Mouse (Mus musculus) heart, adult 18-20 months (tissue): ENCODE measurements around the gene Gm20661. TPM values are rescaled to one million over a fixed set of nuclear protein-coding genes. Genes with fewer than 3 reads are reported as not detected.

Source experiments
- DNase-seq, 2 experiments: peaks; one replicate each; pipeline ENCODE4 v3.0.0; 2021 to 2022; ENCODE audit warnings: mixed read lengths in 1 of 2
- total RNA-seq, 2 experiments: library from RNA; stranded (reverse); gene quantifications; 2 replicates each; pipeline ENCODE4 v1.2.3; 2021

Gene Gm20661
- total RNA-seq, 2 experiments from 2014 or later, result 0.37 TPM; not detected in 1

GRCm38 (mm10) chr9:107967437-107967836 is 15.4 kb upstream of the Gm20661 start:
- DNase-seq, result no peak

- DNase-seq, result no peak
These were observed 14.3 kb upstream of the Gm20661 start for GRCm38 (mm10) chr9:107968531-107968930.

- no peak for DNase-seq
These were observed 12.5 kb upstream of the Gm20661 start for GRCm38 (mm10) chr9:107970311-107970710.

GRCm38 (mm10) chr9:107971690-107972541 is 10.9 kb upstream of the Gm20661 start:
- peak in 1 of 2 experiments; percentile 80 for DNase-seq

- DNase-seq, result no peak
These were observed 8.2 kb upstream of the Gm20661 start for GRCm38 (mm10) chr9:107974491-107975171.

GRCm38 (mm10) chr9:107975399-107976386 is 7.2 kb upstream of the Gm20661 start, which contains the start of gene Uba7:
Gene Uba7 (plus strand): TSS chr9:107975505.
- DNase-seq, result peak; percentile 74 to 84

- DNase-seq, result no peak
These were observed 4.0 kb upstream of the Gm20661 start for GRCm38 (mm10) chr9:107978815-107979214.

GRCm38 (mm10) chr9:107981684-107982605 is 913 bp upstream of the Gm20661 start:
- peak in 1 of 2 experiments; percentile 40 for DNase-seq

- DNase-seq, result peak; percentile 90 to 96
These were observed 598 bp downstream of the Gm20661 start for GRCm38 (mm10) chr9:107983421-107983890.

- peak; percentile 27 to 51 for DNase-seq
These were observed 1.3 kb downstream of the Gm20661 start for GRCm38 (mm10) chr9:107984052-107984753.

- peak in 1 of 2 experiments; percentile 50 for DNase-seq
These were observed 1.8 kb downstream of the Gm20661 start for GRCm38 (mm10) chr9:107984754-107985055.

GRCm38 (mm10) chr9:107985131-107986119 is 2.6 kb downstream of the Gm20661 start, which contains the start of gene Inka1:
Gene Inka1 (minus strand): TSS chr9:107985879.
- DNase-seq, result peak; percentile 93 to 95

GRCm38 (mm10) chr9:107986376-107986775 is 3.5 kb downstream of the Gm20661 start:
- peak; percentile 90 to 91 for DNase-seq

GRCm38 (mm10) chr9:107987950-107988349 is 5.1 kb downstream of the Gm20661 start:
- DNase-seq, result peak in 1 of 2 experiments; percentile 28

GRCm38 (mm10) chr9:107992197-107992596 is 9.3 kb downstream of the Gm20661 start, which contains the start of gene Cdhr4:
Gene Cdhr4 (plus strand): TSS chr9:107992497.
- no peak for DNase-seq

GRCm38 (mm10) chr9:107993013-107993412 is 10.2 kb downstream of the Gm20661 start:
- no peak for DNase-seq

- DNase-seq, result no peak
These were observed 11.6 kb downstream of the Gm20661 start for GRCm38 (mm10) chr9:107994464-107994863.

GRCm38 (mm10) chr9:107995513-107995912 is 12.7 kb downstream of the Gm20661 start:
- no peak for DNase-seq

- no peak for DNase-seq
These were observed 13.2 kb downstream of the Gm20661 start, which contains the start of gene Gm20662 for GRCm38 (mm10) chr9:107996049-107996448. Gene Gm20662 (plus strand): TSS chr9:107996349.
